18 mouse cellular contexts compared by ENCODE assay signal in genomic region chr12:110145379-110145778, GRCm38 (mm10).
"Had no signal": no experiment of that assay in that cellular context is flagged by ENCODE, and none has a peak within 500 bp of the region (broad histone marks: within the 10 kb centered on the region; RNA-seq: fewer than 3 reads in every experiment).

No protein-coding gene starts in this region.

- H3K4me2 ChIP-seq: limb, embryonic 12.5 days; limb, embryonic 15.5 days; liver, embryonic 11.5 days; lung, embryonic 14.5 days; midbrain, embryonic 13.5 days; stomach, embryonic 15.5 days had no signal

- DNase-seq: kidney, postnatal 14 days; kidney, postnatal 4 days; left cerebral cortex, postnatal 4 days; liver, postnatal 0 days; lung, embryonic 14.5 days; right cerebral cortex, postnatal 25 days; spleen, adult 18-20 months; thymus, postnatal 36 days had no signal

- H3K27ac ChIP-seq: limb, embryonic 12.5 days; limb, embryonic 15.5 days; liver, embryonic 14.5 days; macrophage; midbrain, embryonic 10.5 days; midbrain, embryonic 13.5 days; stomach, embryonic 15.5 days had no signal

- H3K4me1 ChIP-seq: limb, embryonic 12.5 days; limb, embryonic 15.5 days; midbrain, embryonic 10.5 days; midbrain, embryonic 13.5 days; stomach, embryonic 15.5 days had no signal

- H3K4me3 ChIP-seq: limb, embryonic 12.5 days; limb, embryonic 15.5 days; midbrain, embryonic 10.5 days; midbrain, embryonic 13.5 days; stomach, embryonic 15.5 days had no signal

- ATAC-seq: liver, postnatal 0 days; lung, postnatal 0 days; midbrain, embryonic 13.5 days; midbrain, embryonic 16.5 days had no signal

- H3K36me3 ChIP-seq: limb, embryonic 12.5 days; limb, embryonic 15.5 days; midbrain, embryonic 10.5 days; midbrain, embryonic 13.5 days; stomach, embryonic 15.5 days had no signal

- H3K27me3 ChIP-seq: midbrain, embryonic 13.5 days; stomach, embryonic 15.5 days had no signal

- H3K9me3 ChIP-seq: midbrain, embryonic 13.5 days; stomach, embryonic 15.5 days had no signal

- H3K9ac ChIP-seq: limb, embryonic 12.5 days; limb, embryonic 15.5 days; liver, embryonic 14.5 days; liver, postnatal 0 days; lung, embryonic 14.5 days; midbrain, embryonic 13.5 days; stomach, embryonic 15.5 days had no signal
